Mouse (Mus musculus) heart, adult 2 months (tissue): ENCODE results near the gene Plagl1. TPM values are rescaled to one million over a fixed set of nuclear protein-coding genes. Genes with fewer than 3 reads are reported as not detected.
A peak's percentile ranks its signal among the peaks of the same experiment; 100 is the strongest.

ENCODE experiments used
- DNase-seq, 2 experiments: peaks; one replicate each; pipeline ENCODE4 v3.0.0; 2021
- H3K27ac ChIP-seq: fragments of 200-600 bp; 2 replicates; pipeline ENCODE4 v1.8.1; 2022
- H3K27me3 ChIP-seq: fragments of 200-500 bp; 2 replicates; pipeline ENCODE4 v1.6.1; 2012; ENCODE audit warnings: mild to moderate bottlenecking, low read length, inconsistent platforms, mixed read lengths; ENCODE audit not compliant: control insufficient read depth, insufficient read depth
- H3K36me3 ChIP-seq: fragments of 200-500 bp; 2 replicates; pipeline ENCODE4 v1.6.1; 2012; ENCODE audit warnings: low read length, inconsistent platforms; ENCODE audit not compliant: control insufficient read depth, insufficient read depth
- H3K4me1 ChIP-seq: fragments of 200-500 bp; 2 replicates; pipeline ENCODE4 v1.6.1; 2011; ENCODE audit warnings: low read length; ENCODE audit not compliant: control insufficient read depth, insufficient read depth
- H3K4me3 ChIP-seq: fragments of 200-600 bp; 2 replicates; pipeline ENCODE4 v1.8.1; 2022
- H3K79me2 ChIP-seq: fragments of 200-500 bp; replicated peaks from 2 replicates; pipeline ENCODE4 v1.6.1; 2012; ENCODE audit warnings: mild to moderate bottlenecking, inconsistent platforms, low read length, moderate library complexity, mixed read lengths; ENCODE audit not compliant: control insufficient read depth, insufficient read depth
- H3K9ac ChIP-seq: fragments of 200-500 bp; 2 replicates; pipeline ENCODE4 v1.6.1; 2012; ENCODE audit warnings: low read depth, mild to moderate bottlenecking, control low read depth, inconsistent platforms, low read length, mixed read lengths
- CTCF ChIP-seq: fragments of 200-600 bp; IDR thresholded peaks from 2 replicates; pipeline ENCODE4 v1.8.1; 2022; ENCODE audit warnings: antibody characterized with exemption, mild to moderate bottlenecking, moderate library complexity
- EP300 ChIP-seq: fragments of 200-500 bp; IDR thresholded peaks from 2 replicates; pipeline ENCODE4 v1.6.1; 2011; ENCODE audit warnings: low read depth, low read length, control low read depth; ENCODE audit not compliant: insufficient read depth
- POLR2A ChIP-seq: fragments of 200-500 bp; IDR thresholded peaks from 2 replicates; pipeline ENCODE4 v1.6.1; 2011; ENCODE audit warnings: mild to moderate bottlenecking, low read depth, low read length, control low read depth; ENCODE audit not compliant: insufficient read depth
- WGBS: fragments of 180-500 bp; shearing (Covaris S2); methylation state at CpG from one replicate; pipeline ENCODE4 v1.1.7; 2018; 5-methylcytosine and 5-hydroxymethylcytosine counted together
- intact Hi-C: fragments of 180-260 bp; cut with DNase I; formaldehyde crosslinking; loops from one replicate; pipeline ENCODE4 v1.15.1; 2025
- polyA plus RNA-seq: library from polyadenylated mRNA; depleted of rRNA; stranded (reverse); fragments of >200 nt; gene quantifications from 2 replicates; pipeline ENCODE4 v1.2.3, GENCODE M21; 2012
- total RNA-seq, 2 experiments: library from RNA; stranded (reverse); gene quantifications; 2 replicates each; pipeline ENCODE4 v1.2.3; 2021

Plagl1 gene
- total and polyA plus RNA-seq, 3 experiments = 7.8 to 11.3 (median 8.6) TPM

- 66% methylated on average over 7 of the region's 7 CpGs for WGBS
These were observed 57.9 kb downstream of the Plagl1 start for GRCm38 (mm10) chr10:13118024-13118769.

DNA sequence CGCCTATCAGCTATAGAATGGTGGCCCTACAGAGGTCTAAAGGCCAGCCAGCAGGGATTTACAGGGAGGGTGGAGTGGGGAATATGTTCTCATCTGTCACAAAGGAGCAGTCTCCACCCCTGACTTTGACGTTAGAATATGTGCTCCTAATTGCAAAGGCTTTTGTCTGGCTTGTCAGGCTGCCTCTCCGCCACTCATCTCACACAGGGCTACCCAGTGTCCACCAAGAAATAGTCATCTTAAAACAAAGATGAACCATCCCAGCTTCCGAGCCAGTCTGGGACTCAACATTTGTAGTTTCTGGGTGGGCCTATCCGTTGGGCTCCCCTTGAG is 58.4 kb downstream of the Plagl1 start:
- H3K4me1 ChIP-seq = no peaks in the 10 kb centered on the region
- intact Hi-C loops = no loop called here
- no peak overlapping the region for H3K27ac ChIP-seq
- WGBS = 69% methylated on average over 5 of the region's 5 CpGs
- no peak for DNase-seq
- H3K36me3 ChIP-seq = no peaks in the 10 kb centered on the region
- no peak for TF ChIP-seq EP300
- TF ChIP-seq POLR2A = no peak
- no peak for TF ChIP-seq CTCF
- no peaks in the 10 kb centered on the region for H3K79me2 ChIP-seq
- no peak overlapping the region for H3K4me3 ChIP-seq
- H3K27me3 ChIP-seq = no peaks in the 10 kb centered on the region
- no peak overlapping the region for H3K9ac ChIP-seq

More at GRCm38 (mm10) chr10:13118024-13118769, 57.9 kb downstream of the Plagl1 start:
- Histone ChIP-seq H3K27me3 (no peaks in the 10 kb centered on the region), H3K79me2 (no peaks in the 10 kb centered on the region), H3K36me3 (no peaks in the 10 kb centered on the region), H3K4me1 (no peaks in the 10 kb centered on the region), H3K9ac (no peak overlapping the region), H3K4me3 (no peak overlapping the region), H3K27ac (no peak overlapping the region)
- intact Hi-C loops = no loop called here
- no peak for DNase-seq
- TF ChIP-seq EP300 (no peak), CTCF (no peak)

DNA sequence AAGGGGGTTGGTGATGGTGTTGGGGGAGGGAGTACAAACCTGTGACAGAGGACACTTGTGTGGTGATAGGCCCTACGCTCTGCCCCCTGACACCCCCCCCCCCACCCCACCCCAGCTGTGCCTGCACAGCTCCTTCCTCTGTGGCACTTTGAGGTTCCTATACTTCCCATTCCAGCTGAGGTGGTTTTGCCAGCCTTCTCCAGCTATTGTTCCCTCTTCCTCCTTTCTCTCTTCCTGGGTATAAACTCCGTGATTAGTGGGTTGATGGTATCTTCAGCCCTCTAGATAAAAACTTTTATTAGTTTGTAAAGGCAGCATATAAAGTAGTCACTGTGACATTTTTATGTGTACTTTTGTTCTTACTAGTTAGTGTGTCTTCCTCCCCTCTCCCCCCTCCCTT is 59.0 kb downstream of the Plagl1 start:
- H3K4me3 ChIP-seq = no peak overlapping the region
- intact Hi-C loops = no loop called here
- no peak overlapping the region for H3K27ac ChIP-seq
- no peaks in the 10 kb centered on the region for H3K27me3 ChIP-seq
- H3K9ac ChIP-seq = no peak overlapping the region
- WGBS = 23% methylated on average over 2 of the region's 2 CpGs
- no peak for TF ChIP-seq EP300
- no peak for TF ChIP-seq CTCF
- no peak for TF ChIP-seq POLR2A
- no peak for DNase-seq
- no peaks in the 10 kb centered on the region for H3K36me3 ChIP-seq
- H3K79me2 ChIP-seq = no peaks in the 10 kb centered on the region
- no peaks in the 10 kb centered on the region for H3K4me1 ChIP-seq

DNA sequence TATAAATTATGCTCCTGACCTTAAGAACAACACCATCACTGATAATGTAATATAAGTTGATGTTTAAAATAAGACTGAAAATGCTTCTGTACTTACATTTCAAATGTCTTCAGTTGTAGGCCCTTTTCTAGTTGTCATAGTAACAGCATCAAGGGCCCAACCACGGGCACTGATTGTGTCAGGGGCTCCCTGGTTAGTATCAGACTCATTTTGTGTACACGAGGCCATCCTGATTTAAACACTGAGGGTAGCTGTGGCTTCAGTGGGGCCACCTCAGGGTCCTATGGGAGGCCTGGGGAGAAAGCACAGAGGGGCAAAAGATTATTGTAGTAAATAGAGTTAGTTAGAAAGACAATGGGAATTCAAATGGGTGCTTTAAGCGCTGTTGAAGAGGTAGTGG is 65.5 kb downstream of the Plagl1 start:
- H3K4me3 ChIP-seq = no peak overlapping the region
- WGBS = 66% methylated on average over 3 of the region's 3 CpGs
- no peaks in the 10 kb centered on the region for H3K79me2 ChIP-seq
- DNase-seq = no peak
- H3K27ac ChIP-seq = no peak overlapping the region
- intact Hi-C loops = no loop called here
- no peak overlapping the region for H3K9ac ChIP-seq
- no peaks in the 10 kb centered on the region for H3K4me1 ChIP-seq
- TF ChIP-seq POLR2A (no peak), EP300 (no peak), CTCF (no peak)
- H3K36me3 ChIP-seq = no peaks in the 10 kb centered on the region
- no peaks in the 10 kb centered on the region for H3K27me3 ChIP-seq

DNA sequence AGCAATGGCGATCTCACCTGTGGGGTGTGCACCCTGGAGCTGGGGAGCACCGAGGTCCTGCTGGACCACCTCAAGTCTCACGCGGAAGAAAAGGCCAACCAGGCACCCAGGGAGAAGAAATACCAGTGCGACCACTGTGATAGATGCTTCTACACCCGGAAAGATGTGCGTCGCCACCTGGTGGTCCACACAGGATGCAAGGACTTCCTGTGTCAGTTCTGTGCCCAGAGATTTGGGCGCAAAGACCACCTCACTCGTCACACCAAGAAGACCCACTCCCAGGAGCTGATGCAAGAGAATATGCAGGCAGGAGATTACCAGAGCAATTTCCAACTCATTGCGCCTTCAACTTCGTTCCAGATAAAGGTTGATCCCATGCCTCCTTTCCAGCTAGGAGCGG is 67.0 kb downstream of the Plagl1 start:
- DNase-seq = no peak
- no peaks in the 10 kb centered on the region for H3K27me3 ChIP-seq
- WGBS = 83% methylated on average over 13 of the region's 13 CpGs
- no peak overlapping the region for H3K4me3 ChIP-seq
- no peaks in the 10 kb centered on the region for H3K36me3 ChIP-seq
- TF ChIP-seq EP300 (no peak), CTCF (peak; percentile 43), POLR2A (no peak)
- intact Hi-C loops = no loop called here
- no peak overlapping the region for H3K9ac ChIP-seq
- no peaks in the 10 kb centered on the region for H3K79me2 ChIP-seq
- no peaks in the 10 kb centered on the region for H3K4me1 ChIP-seq
- no peak overlapping the region for H3K27ac ChIP-seq

DNA sequence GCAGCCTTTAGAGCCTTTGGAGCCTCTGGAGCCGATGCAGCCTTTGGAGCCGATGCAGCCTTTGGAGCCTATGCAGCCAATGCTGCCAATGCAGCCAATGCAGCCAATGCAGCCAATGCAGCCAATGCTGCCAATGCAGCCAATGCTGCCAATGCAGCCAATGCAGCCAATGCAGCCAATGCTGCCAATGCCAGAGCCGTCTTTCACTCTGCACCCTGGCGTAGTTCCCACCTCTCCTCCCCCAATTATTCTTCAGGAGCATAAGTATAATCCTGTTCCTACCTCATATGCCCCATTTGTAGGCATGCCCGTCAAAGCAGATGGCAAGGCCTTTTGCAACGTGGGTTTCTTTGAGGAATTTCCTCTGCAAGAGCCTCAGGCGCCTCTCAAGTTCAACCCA is 67.6 kb downstream of the Plagl1 start:
- Histone ChIP-seq H3K9ac (no peak overlapping the region), H3K4me3 (no peak overlapping the region), H3K27me3 (no peaks in the 10 kb centered on the region), H3K4me1 (no peaks in the 10 kb centered on the region), H3K79me2 (no peaks in the 10 kb centered on the region), H3K27ac (no peak overlapping the region), H3K36me3 (no peaks in the 10 kb centered on the region)
- TF ChIP-seq CTCF (no peak), POLR2A (no peak), EP300 (no peak)
- WGBS = 91% methylated on average over 7 of the region's 7 CpGs
- no peak for DNase-seq
- intact Hi-C loops = no loop called here
